Mouse (Mus musculus) left cerebral cortex, postnatal 25 days (tissue): ENCODE measurements around the gene Cd247. TPM values are rescaled to one million over a fixed set of nuclear protein-coding genes. Genes with fewer than 3 reads are reported as not detected.

ENCODE experiments used
- DNase-seq, 2 experiments: peaks; one replicate each; pipeline ENCODE4 v3.0.0; 2022; ENCODE audit warnings: low spot score in 2 of 2, mixed read lengths in 1 of 2
- intact Hi-C: fragments of 180-260 bp; cut with DNase I; formaldehyde crosslinking; loops from one replicate; pipeline ENCODE4 v1.15.1; 2025
- total RNA-seq, 2 experiments: library from RNA; stranded (reverse); gene quantifications; 2 replicates each; pipeline ENCODE4 v1.2.3; 2021

The Cd247 gene
- total RNA-seq, 2 experiments from 2014 or later = not detected

GRCm38 (mm10) chr1:165845366-165845765 lies 56.9 kb downstream of the Cd247 start:
- intact Hi-C loops = no loop called here
- peak in 1 of 2 experiments; percentile 27 for DNase-seq

GRCm38 (mm10) chr1:165848417-165848816 lies 59.9 kb downstream of the Cd247 start:
- no peak for DNase-seq
- intact Hi-C loops = no loop called here

DNA sequence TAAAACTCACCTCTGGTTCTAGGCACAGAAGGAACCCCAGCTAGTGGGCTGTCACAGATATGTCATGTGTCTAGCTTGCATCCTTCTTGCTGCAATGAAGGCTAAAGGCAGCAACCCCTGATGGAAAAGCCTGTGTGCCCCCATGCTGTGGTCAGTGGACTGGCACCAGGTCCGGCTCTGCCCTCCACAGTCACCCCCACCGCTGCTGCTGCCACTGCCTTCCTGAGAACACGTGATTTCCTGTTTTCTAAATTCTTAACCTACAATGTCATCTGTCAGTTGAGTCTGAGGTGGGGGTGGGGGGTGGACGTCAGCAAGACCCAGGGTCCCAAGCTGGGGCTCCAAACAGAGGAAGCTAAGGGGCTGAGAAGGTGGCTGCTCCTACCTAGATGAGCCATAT lies 60.4 kb downstream of the Cd247 start:
- intact Hi-C loops = no loop called here
- DNase-seq = no peak

- intact Hi-C loops = loop anchor here (5.0 kb wide), 1 partner anchor 303 kb away; no protein-coding TSS in a partner anchor
- no peak for DNase-seq
These were observed 61.3 kb downstream of the Cd247 start for GRCm38 (mm10) chr1:165849458-165850445.

DNA sequence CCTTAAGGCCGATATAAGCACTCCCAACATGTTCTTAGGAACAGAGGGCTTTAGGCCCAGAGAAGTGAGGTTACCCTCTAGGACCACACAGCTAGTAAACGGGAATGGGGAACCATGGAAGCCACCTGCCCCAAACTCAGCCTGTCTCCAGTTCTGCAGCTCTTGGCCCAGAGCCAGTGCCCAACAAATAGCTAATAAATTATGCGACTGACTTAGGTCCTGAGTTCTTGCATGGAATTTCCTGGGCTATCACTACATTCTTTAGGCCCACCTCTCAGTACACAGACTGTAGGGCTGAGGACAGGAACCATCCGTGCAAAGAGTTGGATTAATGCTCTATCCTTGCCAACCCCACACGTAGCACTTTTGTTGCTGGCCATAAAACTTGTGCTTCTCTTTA lies 63.6 kb downstream of the Cd247 start:
- no peak for DNase-seq
- intact Hi-C loops = loop anchor here (5.0 kb wide), 1 partner anchor 300 kb away; no protein-coding TSS in a partner anchor

DNA sequence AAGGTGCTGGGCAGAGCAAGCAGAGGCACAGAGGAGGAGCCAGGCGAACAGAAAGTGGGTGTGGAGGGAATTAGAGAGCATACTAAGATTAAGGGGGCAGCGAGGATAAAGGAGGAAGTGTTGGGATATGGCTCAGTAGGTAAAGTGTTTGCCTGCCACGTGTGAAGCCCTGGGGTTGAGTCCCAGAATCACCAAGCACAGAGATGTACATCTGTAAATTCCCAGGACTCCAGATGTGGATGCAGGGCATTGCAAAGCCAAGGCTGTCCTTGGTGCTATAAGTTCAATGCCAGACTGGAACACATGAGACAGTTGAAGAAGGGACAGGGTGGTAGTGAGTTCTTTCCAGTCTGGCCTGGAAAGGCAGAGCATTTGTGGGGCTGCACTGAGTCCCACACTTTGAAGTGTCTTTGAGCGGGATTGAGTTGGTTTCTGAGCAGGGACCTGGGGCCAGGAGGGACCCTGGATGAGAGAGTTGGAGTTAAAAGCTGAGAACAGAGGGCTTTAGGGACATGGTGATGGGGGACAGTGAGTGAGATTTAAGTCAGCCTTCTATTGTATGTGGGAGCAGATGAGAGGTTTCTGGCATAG lies 64.7 kb downstream of the Cd247 start:
- intact Hi-C loops = loop anchor here (5.0 kb wide), 1 partner anchor 299 kb away; no protein-coding TSS in a partner anchor
- DNase-seq = no peak

DNA sequence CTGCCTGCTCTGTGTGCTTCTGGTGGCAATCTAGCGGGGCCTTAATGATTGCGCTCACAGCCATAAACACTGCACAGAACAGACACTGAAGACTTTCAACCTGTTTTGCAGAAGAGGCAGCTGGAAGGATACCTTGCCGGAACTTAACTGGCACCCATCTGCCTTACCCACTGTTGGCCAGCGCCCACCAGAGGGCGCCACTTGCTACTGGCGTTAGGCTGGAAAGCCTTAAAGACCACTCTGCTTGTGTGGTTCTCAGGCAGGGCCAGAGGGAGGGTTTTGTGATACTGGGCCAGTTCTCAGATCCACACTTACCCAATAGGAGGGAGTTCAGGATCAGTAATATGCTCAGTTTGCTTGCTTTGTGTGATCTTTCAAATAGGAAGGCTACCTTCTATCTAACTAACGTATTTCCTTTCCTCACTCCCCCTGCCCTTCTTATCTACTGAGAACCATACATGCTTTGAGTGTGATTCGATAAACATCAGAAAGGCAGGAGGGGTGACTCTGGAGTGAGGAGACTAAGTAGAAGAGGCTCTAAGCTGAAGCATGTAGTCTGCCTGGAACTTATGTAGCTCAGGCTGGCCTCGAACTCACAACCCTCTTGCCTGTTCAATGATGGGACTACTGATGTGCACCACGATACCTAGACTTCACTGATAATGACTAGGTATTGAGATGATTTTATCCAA lies 65.4 kb downstream of the Cd247 start:
- DNase-seq = peak; percentile 56 to 61
- intact Hi-C loops = loop anchor here (2.0 to 5.0 kb wide), 3 partner anchors 25 to 298 kb away; no protein-coding TSS in a partner anchor

DNA sequence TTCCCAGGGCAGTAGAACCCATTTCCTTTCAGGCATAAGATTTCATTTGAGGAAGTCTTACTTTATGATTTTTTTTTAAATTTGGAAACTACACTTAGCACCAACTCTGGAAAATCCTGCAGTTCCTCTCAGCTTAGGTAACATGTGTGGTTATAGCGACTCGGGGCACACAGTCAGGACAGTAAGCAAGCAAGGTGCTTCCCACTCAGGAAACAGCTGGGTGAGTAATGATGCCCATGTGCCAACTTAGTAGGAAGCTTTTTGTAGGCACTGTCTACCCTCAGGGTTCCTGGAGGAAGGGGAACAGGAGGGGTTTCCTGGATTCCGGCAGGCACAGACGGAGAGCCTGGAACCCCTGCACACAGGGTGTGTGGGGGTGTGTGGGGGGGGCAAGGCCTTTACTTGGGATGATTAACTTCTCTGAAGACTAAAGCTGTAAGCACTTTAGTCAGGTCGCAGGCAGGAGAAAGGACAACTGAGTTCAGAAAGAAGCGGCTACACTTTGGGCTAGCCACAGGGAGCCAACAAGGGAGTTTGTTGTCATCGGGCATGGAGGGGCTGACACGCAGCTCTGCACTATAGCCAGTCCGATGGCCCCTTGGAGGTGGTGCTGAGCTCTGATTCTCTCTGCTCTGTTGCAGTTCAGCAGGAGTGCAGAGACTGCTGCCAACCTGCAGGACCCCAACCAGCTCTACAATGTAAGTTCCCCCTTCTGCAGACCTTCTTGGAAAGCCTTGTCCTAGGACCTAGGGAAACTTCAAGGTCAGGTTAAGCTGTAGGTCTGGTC lies 67.5 kb downstream of the Cd247 start:
- DNase-seq = no peak
- intact Hi-C loops = loop anchor here (2.0 kb wide), 2 partner anchors 23 to 111 kb away; no protein-coding TSS in a partner anchor

DNA sequence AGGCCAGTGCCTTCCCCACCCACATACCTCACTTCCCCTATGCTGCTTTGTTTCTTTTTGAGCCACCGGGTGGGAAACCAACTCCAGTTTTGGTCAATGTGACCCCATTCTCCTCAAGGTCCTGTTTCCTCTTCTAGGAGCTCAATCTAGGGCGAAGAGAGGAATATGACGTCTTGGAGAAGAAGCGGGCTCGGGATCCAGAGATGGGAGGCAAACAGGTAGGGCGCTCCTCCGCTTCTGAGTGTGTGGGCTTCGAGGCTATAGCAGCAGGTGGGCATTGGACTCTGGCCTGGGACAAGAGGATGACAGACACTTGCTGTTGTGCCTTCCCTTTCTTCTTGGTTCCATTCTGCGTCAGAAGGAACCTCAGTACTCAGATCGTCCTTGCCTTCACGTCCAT lies 68.8 kb downstream of the Cd247 start:
- intact Hi-C loops = no loop called here
- DNase-seq = no peak

DNA sequence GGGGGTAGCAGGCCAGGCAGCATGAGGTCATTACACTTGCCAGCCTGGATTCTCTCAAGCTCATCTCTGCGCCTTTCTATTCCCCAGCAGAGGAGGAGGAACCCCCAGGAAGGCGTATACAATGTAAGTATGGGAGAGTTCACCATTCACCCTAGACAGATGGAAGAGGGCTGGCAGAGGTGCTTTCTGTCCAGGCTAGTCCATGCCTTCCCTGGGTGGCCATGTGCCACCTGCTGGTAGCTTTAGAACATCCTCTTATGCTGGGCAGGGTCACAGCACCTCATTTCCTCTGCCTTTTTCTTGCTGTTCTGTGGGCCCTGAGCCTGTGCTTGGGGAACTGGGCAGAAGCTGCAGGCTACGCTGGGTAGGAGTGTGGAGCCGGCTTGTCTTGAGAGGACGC lies 69.9 kb downstream of the Cd247 start:
- intact Hi-C loops = loop anchor here (2.0 kb wide), 1 partner anchor 78 kb away; no protein-coding TSS in a partner anchor

GRCm38 (mm10) chr1:165860373-165861234 lies 72.1 kb downstream of the Cd247 start:
- intact Hi-C loops = no loop called here
- DNase-seq = no peak

More for the DNA sequence above, 69.9 kb downstream of the Cd247 start:
- DNase-seq = no peak

DNA sequence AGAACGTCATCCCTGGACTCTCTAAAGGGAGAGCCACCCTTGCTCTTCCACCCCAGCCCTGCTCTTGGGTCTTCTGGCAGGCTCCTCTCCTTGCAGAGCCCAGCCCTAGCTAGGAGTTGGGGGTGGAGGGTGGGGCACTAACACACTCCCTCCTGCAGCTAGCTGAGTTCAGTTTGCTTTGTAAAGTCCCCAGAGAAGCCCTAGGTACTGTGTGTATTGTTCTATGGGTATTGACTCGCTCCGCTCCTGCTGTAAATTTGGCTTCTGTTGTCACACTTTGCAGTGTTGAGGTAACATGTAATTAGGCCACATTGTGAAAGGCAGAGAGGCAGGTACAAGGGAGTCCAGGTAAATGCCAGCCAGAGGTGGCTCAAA lies 72.7 kb downstream of the Cd247 start:
- no peak for DNase-seq
- intact Hi-C loops = no loop called here

DNA sequence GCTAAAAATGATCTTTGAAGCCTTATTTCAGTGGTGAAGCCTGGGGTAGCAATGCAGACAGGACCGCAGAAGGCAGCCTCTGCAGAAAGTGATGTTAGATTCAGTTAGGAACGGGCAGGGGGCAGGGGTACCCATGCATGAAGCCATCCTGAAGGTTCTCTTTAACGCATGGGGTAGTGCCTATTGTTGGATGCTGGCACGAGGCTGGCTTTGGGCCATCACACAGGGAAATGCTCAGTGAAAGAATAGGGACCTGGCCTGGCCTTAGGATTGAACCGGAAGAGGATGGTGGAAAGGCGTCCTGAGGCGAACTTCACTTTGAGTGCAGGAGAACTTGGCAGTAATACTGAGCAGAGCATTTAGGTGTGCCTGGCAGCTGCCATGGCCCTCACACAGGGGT lies 73.6 kb downstream of the Cd247 start:
- intact Hi-C loops = no loop called here
- no peak for DNase-seq

DNA sequence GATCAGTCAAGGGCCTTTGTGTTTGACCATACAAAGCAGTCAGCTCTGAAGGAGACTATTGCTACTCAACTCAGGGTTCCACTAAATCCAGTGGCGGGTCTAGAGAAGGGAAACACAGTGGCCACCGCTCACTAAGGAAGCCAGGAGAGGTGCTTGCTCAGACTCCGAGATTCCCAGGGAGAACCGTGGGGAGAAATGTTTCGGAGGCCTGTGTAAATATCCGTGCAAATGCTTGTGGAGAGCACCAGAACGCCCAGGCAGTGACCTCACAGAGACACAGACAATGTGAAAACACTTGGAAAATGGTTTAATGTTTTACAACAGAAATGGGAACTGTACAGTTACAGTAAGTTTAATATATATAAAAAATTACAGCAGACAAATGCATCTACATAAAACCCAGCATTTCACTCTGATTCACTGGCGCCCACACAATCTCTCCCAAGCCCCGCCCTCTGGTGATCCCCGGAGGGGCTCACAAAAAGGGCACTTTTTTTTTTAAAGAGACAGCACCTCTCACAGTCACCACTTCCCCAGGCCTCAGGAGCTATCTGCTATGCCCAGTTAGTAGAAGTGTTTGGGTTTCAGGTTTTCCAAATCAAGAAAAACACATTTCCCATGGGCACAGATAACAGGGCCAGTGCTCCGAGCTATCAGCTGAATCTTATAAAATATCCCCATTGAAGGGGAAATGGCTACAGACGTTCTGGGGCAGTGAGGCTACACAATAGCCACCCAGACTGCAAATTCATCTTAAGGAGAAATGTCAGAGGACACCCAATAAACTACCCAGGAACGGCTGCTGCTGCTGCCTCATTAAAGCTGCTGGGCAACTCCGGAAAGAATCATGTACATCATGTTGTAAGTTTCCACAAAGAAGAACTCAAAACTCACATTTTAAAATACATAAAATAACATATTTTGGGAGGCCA lies 76.6 kb downstream of the Cd247 start:
- intact Hi-C loops = no loop called here
- DNase-seq = no peak

DNA sequence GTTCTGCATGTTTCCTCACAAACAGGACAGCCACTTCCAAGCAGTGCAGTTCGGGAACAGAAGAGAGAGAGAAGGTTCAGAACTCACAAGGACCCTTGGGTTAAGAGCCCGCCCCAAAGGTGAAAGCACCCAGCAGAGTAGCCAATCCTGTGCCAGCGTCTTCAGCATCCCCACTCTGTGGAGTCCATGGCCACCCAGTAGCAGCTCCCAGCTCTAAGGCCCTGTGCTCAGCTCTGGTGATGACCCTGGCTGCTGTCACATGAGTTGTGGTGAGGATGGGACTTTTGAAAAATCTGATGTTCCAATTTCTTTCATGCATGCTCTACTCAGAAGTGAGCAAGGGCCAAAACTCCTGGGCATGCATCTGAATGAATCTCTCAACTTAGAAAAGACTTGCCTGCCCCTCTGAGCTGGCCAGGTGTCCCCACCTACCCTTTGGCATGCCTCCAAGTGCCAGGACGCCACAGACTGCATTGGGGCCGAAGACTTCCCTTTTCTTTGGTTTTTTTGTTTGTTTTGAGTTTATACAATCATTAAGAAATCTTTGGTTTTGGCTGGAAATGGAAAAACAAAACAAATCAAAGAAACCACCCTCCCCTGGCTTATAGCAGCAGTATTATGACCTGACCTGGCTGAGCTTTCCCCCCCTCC lies 78.3 kb downstream of the Cd247 start:
- DNase-seq = no peak
- intact Hi-C loops = no loop called here

- intact Hi-C loops = no loop called here
- DNase-seq = no peak
These were observed 80.2 kb downstream of the Cd247 start for GRCm38 (mm10) chr1:165868659-165869058.

- intact Hi-C loops = no loop called here
- DNase-seq = no peak
These were observed 86.2 kb downstream of the Cd247 start for GRCm38 (mm10) chr1:165874645-165875044.
